Mouse (Mus musculus): ENCODE data around the gene Srebf1. TPM values are rescaled to one million over a fixed set of nuclear protein-coding genes. Genes with fewer than 3 reads are reported as not detected.
A peak's percentile ranks its signal among the peaks of the same experiment; 100 is the strongest.

The Srebf1 gene
- polyA plus RNA-seq, 1 experiment from 2014 or later: 56.8 TPM

- Histone ChIP-seq H3K4me1 (peaks cover 54% of the 10 kb centered on the region), H3K27me3 (no peaks in the 10 kb centered on the region), H3K9me3 (no peaks in the 10 kb centered on the region), H3K36me3 (peaks cover 20% of the 10 kb centered on the region), H3K27ac (replicated peaks) (no peak overlapping the region), H3K4me3 (no peak overlapping the region), H3K4me2 (replicated peaks) (no peak overlapping the region), H3K9ac (replicated peaks) (no peak overlapping the region)
- ATAC-seq (ENCODE audit: low FRiP score, low read depth): no peak
- WGBS: 92% methylated on average over 4 of the region's 4 CpGs
Observed at GRCm38 (mm10) chr11:60158271-60158670, 64.1 kb downstream of the Srebf1 start.

DNA sequence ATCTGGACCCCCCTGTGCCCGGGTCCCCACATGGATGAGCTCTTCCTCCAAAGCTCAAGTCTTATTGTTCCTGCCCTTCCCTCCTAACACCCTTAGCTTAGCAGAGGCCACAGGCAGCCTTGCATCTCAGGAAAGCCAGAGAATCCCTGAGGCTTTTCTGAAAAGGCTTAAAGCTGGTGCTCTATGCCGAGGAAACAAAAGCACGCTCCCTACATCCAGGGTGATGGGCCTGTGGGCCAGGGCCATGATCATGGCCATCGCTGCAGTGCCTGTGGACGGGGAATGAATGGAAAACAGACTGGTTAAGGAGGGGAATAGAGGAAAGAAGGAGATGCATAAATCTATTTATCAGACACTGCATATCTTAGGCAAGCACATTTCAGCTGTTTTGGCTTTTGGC is 66.7 kb downstream of the Srebf1 start:
- H3K9me3 ChIP-seq: no peaks in the 10 kb centered on the region
- H3K27ac ChIP-seq (replicated peaks): peak overlapping the region; percentile 83
- peaks cover 24% of the 10 kb centered on the region for H3K36me3 ChIP-seq
- no peaks in the 10 kb centered on the region for H3K27me3 ChIP-seq
- peak; percentile 38; the same call in 1 of the 2 replicates for ATAC-seq (ENCODE audit: low FRiP score, low read depth)
- H3K4me3 ChIP-seq: no peak overlapping the region
- H3K9ac ChIP-seq (replicated peaks): no peak overlapping the region; the same call in 1 of the 2 replicates
- H3K4me2 ChIP-seq (replicated peaks): no peak overlapping the region
- H3K4me1 ChIP-seq: peaks cover 36% of the 10 kb centered on the region
- 16% methylated on average over 5 of the region's 5 CpGs for WGBS

- WGBS: 87% methylated on average over 3 of the region's 3 CpGs
- H3K4me1 ChIP-seq: peaks cover 30% of the 10 kb centered on the region
Observed at GRCm38 (mm10) chr11:60153936-60154335, 68.4 kb downstream of the Srebf1 start.

GRCm38 (mm10) chr11:60152339-60152738 is 70.0 kb downstream of the Srebf1 start:
- Histone ChIP-seq H3K27ac (replicated peaks) (no peak overlapping the region), H3K4me2 (replicated peaks) (no peak overlapping the region), H3K4me1 (peaks cover 25% of the 10 kb centered on the region), H3K27me3 (no peaks in the 10 kb centered on the region), H3K9ac (replicated peaks) (no peak overlapping the region), H3K9me3 (no peaks in the 10 kb centered on the region), H3K36me3 (peaks cover 40% of the 10 kb centered on the region), H3K4me3 (no peak overlapping the region)
- WGBS: 69% methylated on average over 1 of the region's 1 CpGs
- ATAC-seq (ENCODE audit: low FRiP score, low read depth): no peak

More at GRCm38 (mm10) chr11:60153936-60154335, 68.4 kb downstream of the Srebf1 start:
- Histone ChIP-seq H3K36me3 (peaks cover 30% of the 10 kb centered on the region), H3K4me3 (no peak overlapping the region), H3K4me2 (replicated peaks) (no peak overlapping the region), H3K27ac (replicated peaks) (peak overlapping the region; percentile 83; the same call in 1 of the 2 replicates), H3K9me3 (no peaks in the 10 kb centered on the region), H3K9ac (replicated peaks) (no peak overlapping the region), H3K27me3 (no peaks in the 10 kb centered on the region)
- ATAC-seq (ENCODE audit: low FRiP score, low read depth): no peak

GRCm38 (mm10) chr11:60150677-60151076 is 71.7 kb downstream of the Srebf1 start:
- no peaks in the 10 kb centered on the region for H3K27me3 ChIP-seq
- WGBS: 92% methylated on average over 3 of the region's 3 CpGs
- H3K9me3 ChIP-seq: no peaks in the 10 kb centered on the region
- H3K4me1 ChIP-seq: peaks cover 20% of the 10 kb centered on the region
- no peak for ATAC-seq (ENCODE audit: low FRiP score, low read depth)
- no peak overlapping the region for H3K27ac ChIP-seq (replicated peaks)
- no peak overlapping the region for H3K9ac ChIP-seq (replicated peaks)
- H3K36me3 ChIP-seq: peaks cover 51% of the 10 kb centered on the region
- H3K4me3 ChIP-seq: no peak overlapping the region
- no peak overlapping the region for H3K4me2 ChIP-seq (replicated peaks)

Small RNAs within 50 kb of the gene (microRNA-seq; reads per million reads assigned to microRNA genes)
- gene Mir6921 (not detected), gene Mir6922 (not detected)

Other genes starting within 250 kb of the Srebf1 start
- 7.5 and 8.0 TPM in 2 replicates for gene Pemt, start 176.1 kb downstream of the Srebf1 start, polyA plus RNA-seq (2016; fragmentation: Nextera tagmentation; extraction: Ambion mirVana)
- gene Rai1, start 117.6 kb downstream of the Srebf1 start, polyA plus RNA-seq (2016; fragmentation: Nextera tagmentation; extraction: Ambion mirVana): 28.3 and 36.2 TPM in 2 replicates
- gene Tom1l2, start 130.3 kb upstream of the Srebf1 start, polyA plus RNA-seq (2016; fragmentation: Nextera tagmentation; extraction: Ambion mirVana): 33.3 and 37.3 TPM in 2 replicates
- 2.5 and 2.7 TPM in 2 replicates for gene Drc3, start 130.7 kb upstream of the Srebf1 start, polyA plus RNA-seq (2016; fragmentation: Nextera tagmentation; extraction: Ambion mirVana)
- gene Gid4, start 194.6 kb upstream of the Srebf1 start, polyA plus RNA-seq (2016; fragmentation: Nextera tagmentation; extraction: Ambion mirVana): 32.4 and 36.1 TPM in 2 replicates
- 33.9 and 36.8 TPM in 2 replicates for gene Atpaf2, start 195.9 kb upstream of the Srebf1 start, polyA plus RNA-seq (2016; fragmentation: Nextera tagmentation; extraction: Ambion mirVana)
- 94.6 and 103 TPM in 2 replicates for gene Drg2, start 232.0 kb upstream of the Srebf1 start, polyA plus RNA-seq (2016; fragmentation: Nextera tagmentation; extraction: Ambion mirVana)
- gene Myo15, start 246.8 kb upstream of the Srebf1 start, polyA plus RNA-seq (2016; fragmentation: Nextera tagmentation; extraction: Ambion mirVana): 0.03 and 0.11 TPM in 2 replicates

Data from midbrain, embryonic 12.5 days (tissue).